Mouse (Mus musculus): Measurements from ENCODE around the gene Oosp3. TPM values are rescaled to one million over a fixed set of nuclear protein-coding genes. Genes with fewer than 3 reads are reported as not detected.

Oosp3 gene
- total RNA-seq, 2 experiments from 2014 or later, result not detected

GRCm38 (mm10) chr19:11736455-11736854 is 39.6 kb downstream of the Oosp3 start:
- no peak for TF ChIP-seq CTCF (conservative IDR thresholded peaks at IDR 0.05)
- DNase-seq (ENCODE audit: low spot score in 2 of 2), result no peak
- Histone ChIP-seq H3K27ac (no peak overlapping the region), H3K4me3 (no peak overlapping the region)

GRCm38 (mm10) chr19:11745680-11746079 is 48.8 kb downstream of the Oosp3 start:
- no peak for DNase-seq (ENCODE audit: low spot score in 2 of 2)
- no peak overlapping the region for H3K27ac ChIP-seq
- no peak overlapping the region for H3K4me3 ChIP-seq
- TF ChIP-seq CTCF (conservative IDR thresholded peaks at IDR 0.05), result no peak

- DNase-seq (ENCODE audit: low spot score in 2 of 2), result no peak
- Histone ChIP-seq H3K4me3 (no peak within 1 kb of the TSS), H3K27ac (no peak within 1 kb of the TSS)
- no peak for TF ChIP-seq CTCF (conservative IDR thresholded peaks at IDR 0.05)
These were observed 50.4 kb downstream of the Oosp3 start, which contains the start of gene Gif for GRCm38 (mm10) chr19:11747298-11747697. Gif (plus strand) TSS chr19:11747554.

Other genes starting within 250 kb of the Oosp3 start
- under 1 TPM; 0.84 to 0.86 TPM for gene Ms4a6c, start 227.7 kb upstream of the Oosp3 start, total RNA-seq (2021)
- gene Gm8369, start 211.1 kb upstream of the Oosp3 start, total RNA-seq (2021), result under 1 TPM; 0.36 to 0.83 TPM
- 1 to 10 TPM; 1.2 to 1.4 TPM for gene Ms4a6b, start 180.5 kb upstream of the Oosp3 start, total RNA-seq (2021)
- not detected for gene Ms4a4d, start 160.3 kb upstream of the Oosp3 start, total RNA-seq (2021)
- gene Ms4a6d, start 92.2 kb upstream of the Oosp3 start, total RNA-seq (2021), result 1 to 10 TPM; 1.4 to 1.5 TPM
- under 1 TPM in 1 of 2 experiments, not detected in 1; 0.38 TPM for gene Ms4a2, start 73.3 kb upstream of the Oosp3 start, total RNA-seq (2021)
- not detected for gene Ms4a3, start 56.2 kb upstream of the Oosp3 start, total RNA-seq (2021)
- gene Oosp2, start 36.5 kb upstream of the Oosp3 start, total RNA-seq (2021), result not detected
- not detected for gene Oosp1, start 5.9 kb upstream of the Oosp3 start, total RNA-seq (2021)
- gene Gif, start 50.5 kb downstream of the Oosp3 start, total RNA-seq (2021), result not detected
- 10 to 100 TPM; 31.2 to 34.6 TPM for gene Mrpl16, start 73.3 kb downstream of the Oosp3 start, total RNA-seq (2021)
- 10 to 100 TPM; 30.6 to 39.3 TPM for gene Stx3, start 122.3 kb downstream of the Oosp3 start, total RNA-seq (2021)
- not detected for gene Olfr1417, start 142.2 kb downstream of the Oosp3 start, total RNA-seq (2021)
- not detected for gene Olfr1418, start 164.0 kb downstream of the Oosp3 start, total RNA-seq (2021)
- not detected for gene Olfr1419, start 178.1 kb downstream of the Oosp3 start, total RNA-seq (2021)
- not detected for gene Olfr1420, start 189.5 kb downstream of the Oosp3 start, total RNA-seq (2021)
- 10 to 100 TPM; 19.7 to 21.1 TPM for gene Patl1, start 215.3 kb downstream of the Oosp3 start, total RNA-seq (2021)